Mouse (Mus musculus) kidney, embryonic 16.5 days (tissue): ENCODE measurements at regions not wholly inside any gene's neighbourhood (a gene's known extent, or its start where the extent isn't known, plus 50 kb on each side); places are given as distances from the start of the nearest gene placed in this dataset. TPM values are rescaled to one million over a fixed set of nuclear protein-coding genes. Genes with fewer than 3 reads are reported as not detected.

ENCODE experiments used
- ATAC-seq: fragments of 200-750 bp; cut with Nextera tagmentation; 2 replicates; pipeline ENCODE4 v1.8.0; 2017; ENCODE audit warnings: moderate TSS enrichment; ENCODE audit not compliant: low FRiP score, low TSS enrichment
- H3K27ac ChIP-seq: fragments of 300-500 bp; sonication (generic); 2 replicates; pipeline ENCODE4 v1.5.1; 2014; ENCODE audit warnings: low read length
- H3K27me3 ChIP-seq: fragments of 300-500 bp; sonication (generic); 2 replicates; pipeline ENCODE4 v1.6.1; 2014; ENCODE audit warnings: low read length, control low read depth, mixed read lengths; ENCODE audit not compliant: insufficient read depth
- H3K36me3 ChIP-seq: fragments of 300-500 bp; sonication (generic); 2 replicates; pipeline ENCODE4 v1.6.1; 2014; ENCODE audit warnings: low read length, control low read depth, mixed read lengths; ENCODE audit not compliant: insufficient read depth
- H3K4me1 ChIP-seq: fragments of 300-500 bp; sonication (generic); 2 replicates; pipeline ENCODE4 v1.6.1; 2014; ENCODE audit warnings: low read length, control low read depth, mixed read lengths; ENCODE audit not compliant: insufficient read depth
- H3K4me2 ChIP-seq: fragments of 300-500 bp; sonication (generic); replicated peaks from 2 replicates; pipeline ENCODE4 v1.6.1; 2014; ENCODE audit warnings: low read depth, low read length
- H3K4me3 ChIP-seq: fragments of 300-500 bp; sonication (generic); 2 replicates; pipeline ENCODE4 v1.5.1; 2014; ENCODE audit warnings: mild to moderate bottlenecking, low read length
- H3K9ac ChIP-seq: fragments of 300-500 bp; sonication (generic); replicated peaks from 2 replicates; pipeline ENCODE4 v1.6.1; 2014; ENCODE audit warnings: low read length
- H3K9me3 ChIP-seq: fragments of 300-500 bp; sonication (generic); 2 replicates; pipeline ENCODE4 v1.6.1; 2016; ENCODE audit warnings: low read length, control low read depth
- WGBS: fragments of 180-500 bp; shearing (Covaris S2); extraction: QIAGEN DNeasy Blood & Tissue Kit; methylation state at CpG from one replicate; pipeline ENCODE4 v1.1.7; 2014; 5-methylcytosine and 5-hydroxymethylcytosine counted together
- microRNA-seq: library from miRNA; unstranded; fragments of <30 nt; microRNA quantifications from one replicate; pipeline ENCODE4, GENCODE M21; 2016

DNA sequence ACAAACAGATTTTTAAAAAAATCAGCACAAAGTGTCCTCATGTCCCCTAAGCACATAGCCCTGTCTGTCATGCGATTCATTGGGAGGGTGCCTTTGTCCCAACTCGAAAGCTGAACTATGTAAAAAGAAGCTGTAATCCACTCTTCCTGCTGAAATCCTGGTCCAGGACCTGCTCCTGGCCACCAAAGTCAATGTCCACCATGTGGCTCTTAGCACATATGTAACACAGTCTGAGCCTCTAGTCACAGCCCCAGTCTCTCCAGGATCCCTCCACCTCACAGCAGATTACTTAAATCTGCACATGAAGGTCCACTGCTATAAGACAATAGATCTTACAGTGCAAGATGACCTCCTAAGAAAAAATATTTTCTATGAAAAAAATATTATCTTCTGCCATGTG is 108.5 kb upstream of the Fam19a5 start:
- Histone ChIP-seq H3K27me3 (no peaks in the 10 kb centered on the region), H3K4me2 (no peak overlapping the region), H3K9me3 (no peaks in the 10 kb centered on the region), H3K4me3 (no peak overlapping the region), H3K36me3 (no peaks in the 10 kb centered on the region), H3K4me1 (no peaks in the 10 kb centered on the region), H3K27ac (no peak overlapping the region), H3K9ac (no peak overlapping the region)
- 91% methylated on average over 2 of the region's 2 CpGs for WGBS
- no peak for ATAC-seq

DNA sequence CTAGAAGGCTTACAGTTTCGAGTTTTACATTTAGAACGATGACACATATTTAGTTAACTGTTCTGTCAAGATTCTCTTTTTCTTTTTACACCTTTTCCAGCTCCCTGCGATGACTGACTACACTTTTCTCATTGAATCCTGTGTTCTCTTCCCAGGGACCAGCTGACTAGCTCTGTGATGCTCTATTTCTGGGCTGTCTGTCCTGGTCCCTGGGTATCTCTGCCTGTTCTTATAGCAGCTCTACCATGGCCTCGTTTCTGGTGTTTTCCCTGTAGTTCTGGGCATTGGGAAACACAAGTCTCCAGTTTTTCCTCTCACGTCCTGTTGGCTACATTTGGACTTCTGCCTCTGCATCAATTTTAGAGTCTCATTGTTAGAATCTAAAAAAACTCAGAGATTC is 106.5 kb upstream of the Fam19a5 start:
- Histone ChIP-seq H3K4me3 (no peak overlapping the region), H3K4me2 (no peak overlapping the region), H3K27me3 (no peaks in the 10 kb centered on the region), H3K36me3 (no peaks in the 10 kb centered on the region), H3K9me3 (no peaks in the 10 kb centered on the region), H3K9ac (no peak overlapping the region), H3K4me1 (no peaks in the 10 kb centered on the region), H3K27ac (no peak overlapping the region)
- WGBS: 86% methylated on average over 5 of the region's 5 CpGs
- ATAC-seq: no peak

DNA sequence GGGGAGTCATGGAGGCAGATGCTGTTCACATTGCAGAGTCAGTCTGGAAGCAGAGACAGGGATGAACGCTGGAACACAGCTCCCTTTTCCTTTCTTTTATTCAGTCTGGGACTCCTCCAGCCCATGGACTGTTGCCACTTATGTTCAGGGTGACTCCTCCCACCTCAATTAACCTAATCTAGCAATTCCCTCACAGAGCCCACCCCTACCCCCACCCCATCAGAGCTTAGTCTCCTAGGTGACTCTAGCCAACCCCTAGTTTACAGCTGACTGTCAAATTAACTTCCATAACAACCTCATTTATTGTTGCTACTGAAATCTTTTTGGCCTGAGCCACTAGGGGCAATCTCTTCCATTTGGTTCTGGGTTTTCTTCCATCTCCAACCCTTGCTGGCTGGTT is 85.2 kb upstream of the Fam19a5 start:
- ATAC-seq: no peak
- Histone ChIP-seq H3K4me2 (no peak overlapping the region), H3K36me3 (no peaks in the 10 kb centered on the region), H3K9me3 (no peaks in the 10 kb centered on the region), H3K9ac (no peak overlapping the region), H3K27me3 (no peaks in the 10 kb centered on the region), H3K4me3 (no peak overlapping the region), H3K4me1 (no peaks in the 10 kb centered on the region), H3K27ac (no peak overlapping the region)
- WGBS: 19% methylated on average over 1 of the region's 1 CpGs

DNA sequence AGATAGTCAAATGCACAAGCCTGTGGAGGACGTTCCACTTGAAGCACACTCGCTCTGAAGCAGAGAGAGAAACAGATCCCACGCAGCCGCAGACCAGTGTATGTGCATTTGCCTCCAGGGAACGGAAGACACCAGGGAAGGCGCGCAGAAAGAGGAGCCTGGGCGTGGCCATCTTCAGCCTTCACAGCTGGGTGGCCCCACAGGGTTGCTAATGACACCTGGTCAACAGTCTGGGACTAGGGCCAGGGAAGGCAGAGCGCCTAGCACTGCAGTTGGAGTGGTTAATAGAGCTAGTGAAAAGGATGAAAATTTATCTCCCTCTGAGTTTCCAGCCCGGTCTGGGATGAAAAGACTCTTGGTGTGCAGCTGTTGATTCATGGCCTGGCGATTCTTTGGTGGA is 67.9 kb upstream of the Fam19a5 start:
- Histone ChIP-seq H3K9ac (no peak overlapping the region), H3K36me3 (no peaks in the 10 kb centered on the region), H3K4me3 (no peak overlapping the region), H3K9me3 (no peaks in the 10 kb centered on the region), H3K27me3 (no peaks in the 10 kb centered on the region), H3K4me2 (no peak overlapping the region), H3K4me1 (no peaks in the 10 kb centered on the region), H3K27ac (no peak overlapping the region)
- WGBS: 22% methylated on average over 11 of the region's 11 CpGs
- ATAC-seq: peak; percentile 61; the same call in 1 of the 2 replicates

DNA sequence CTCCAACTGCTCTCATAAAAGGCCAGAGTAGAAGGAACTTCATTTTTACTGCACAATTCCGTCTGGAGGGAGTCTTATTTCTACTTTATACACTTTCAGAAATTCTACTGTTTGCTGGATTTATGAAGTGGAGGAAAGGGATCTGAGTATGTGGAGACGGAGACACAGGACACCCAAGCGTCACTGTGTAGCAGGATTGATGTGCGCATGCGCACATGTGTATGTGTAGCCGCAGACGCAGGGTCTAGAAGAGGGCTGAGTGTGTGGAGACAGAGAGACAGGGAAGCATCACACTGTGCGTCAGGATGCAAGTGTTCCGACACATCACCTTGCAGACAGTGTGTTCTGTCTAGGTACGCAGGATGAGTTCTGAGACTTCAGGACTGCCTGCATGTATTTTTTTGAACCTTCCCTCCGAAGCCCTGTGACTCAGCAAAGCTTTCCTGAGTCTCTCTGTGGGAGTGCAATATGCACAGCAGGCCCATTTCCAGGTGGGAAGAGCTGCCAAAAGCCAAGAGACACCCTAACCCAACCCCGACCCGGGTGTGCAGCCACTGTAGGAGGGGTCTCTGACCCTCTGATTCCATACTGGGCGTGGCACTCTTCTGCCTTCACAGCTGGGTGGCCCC is 67.1 kb upstream of the Fam19a5 start:
- Histone ChIP-seq H3K27me3 (no peaks in the 10 kb centered on the region), H3K4me3 (no peak overlapping the region), H3K4me1 (no peaks in the 10 kb centered on the region), H3K36me3 (no peaks in the 10 kb centered on the region), H3K4me2 (no peak overlapping the region), H3K27ac (no peak overlapping the region), H3K9me3 (no peaks in the 10 kb centered on the region), H3K9ac (no peak overlapping the region)
- 69% methylated on average over 14 of the region's 14 CpGs for WGBS
- ATAC-seq: no peak

DNA sequence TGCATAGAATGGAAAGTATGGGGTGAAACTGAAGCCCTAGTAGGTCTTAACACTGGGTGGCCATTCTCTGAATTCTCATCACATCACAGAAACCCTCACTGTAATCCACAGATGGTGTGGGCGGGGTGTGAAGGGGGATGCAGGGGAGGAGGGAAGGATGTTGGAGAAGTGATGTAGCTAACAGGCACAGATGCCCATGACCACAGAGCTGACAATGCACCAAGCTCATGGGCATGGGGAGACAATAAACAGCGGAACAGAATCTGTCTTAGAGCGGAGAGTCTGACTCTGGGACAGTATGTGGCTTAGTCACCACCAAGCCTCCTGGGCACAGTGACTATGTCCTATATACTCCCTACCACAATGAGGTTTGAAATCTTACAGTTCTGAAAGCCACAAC is 63.3 kb upstream of the Fam19a5 start:
- no peaks in the 10 kb centered on the region for H3K27me3 ChIP-seq
- no peak overlapping the region for H3K9ac ChIP-seq
- H3K27ac ChIP-seq: no peak overlapping the region
- no peak for ATAC-seq
- no peaks in the 10 kb centered on the region for H3K4me1 ChIP-seq
- no peaks in the 10 kb centered on the region for H3K9me3 ChIP-seq
- no peak overlapping the region for H3K4me2 ChIP-seq
- H3K36me3 ChIP-seq: no peaks in the 10 kb centered on the region
- WGBS: 90% methylated on average over 3 of the region's 3 CpGs
- no peak overlapping the region for H3K4me3 ChIP-seq

Small RNA genes in the stretch of these regions (microRNA-seq; reads per million reads assigned to microRNA genes)
- gene Gm23416: not detected
